Mouse (Mus musculus) E14TG2a.4 (cell line): ENCODE measurements around the gene Fdx1l.

ENCODE experiments used
- H3K27me3 ChIP-seq: 2 replicates; pipeline ENCODE4 v1.6.1; 2014; ENCODE audit warnings: low read length, control low read depth; ENCODE audit not compliant: insufficient read depth
- H3K36me3 ChIP-seq: 2 replicates; pipeline ENCODE4 v1.6.1; 2014; ENCODE audit warnings: low read length, control low read depth; ENCODE audit not compliant: insufficient read depth
- H3K4me1 ChIP-seq: replicated peaks from 2 replicates; pipeline ENCODE4 v1.6.1; 2014; ENCODE audit warnings: low read depth, low read length, control low read depth
- H3K4me3 ChIP-seq: replicated peaks from 2 replicates; pipeline ENCODE4 v1.5.1; 2014; ENCODE audit warnings: mild to moderate bottlenecking, low read length
- H3K9me3 ChIP-seq: 2 replicates; pipeline ENCODE4 v1.6.1; 2014; ENCODE audit warnings: low read length, control low read depth
- CTCF ChIP-seq: conservative IDR thresholded peaks from 2 replicates; pipeline ENCODE4 v1.5.1; 2014; ENCODE audit warnings: low read length
- NANOG ChIP-seq: IDR thresholded peaks from 2 replicates; pipeline ENCODE4 v1.6.1; 2014; ENCODE audit warnings: borderline replicate concordance, low read length, mixed read lengths
- POU5F1 ChIP-seq: IDR thresholded peaks from 2 replicates; pipeline ENCODE4 v1.6.1; 2014; ENCODE audit warnings: low read length, borderline replicate concordance

The Fdx1l gene

GRCm38 (mm10) chr9:21073044-21073840, at the start of gene Fdx1l, which contains the start of gene Gm49373:
Gene Fdx1l, minus strand, starts transcription at chr9:21073614.
Gene Gm49373, minus strand, starts transcription at chr9:21073096.
- Histone ChIP-seq H3K27me3 (no peaks in the 10 kb centered on the region), H3K4me1 (peaks cover 38% of the 10 kb centered on the region), H3K36me3 (peaks cover 80% of the 10 kb centered on the region), H3K9me3 (no peaks in the 10 kb centered on the region), H3K4me3 (peak within 1 kb of the TSS; percentile 98)
- no peak for TF ChIP-seq CTCF
- TF ChIP-seq POU5F1: no peak
- no peak for TF ChIP-seq NANOG

GRCm38 (mm10) chr9:21121483-21121882, 48.1 kb upstream of the Fdx1l start:
- Histone ChIP-seq H3K36me3 (peaks cover 45% of the 10 kb centered on the region), H3K9me3 (no peaks in the 10 kb centered on the region), H3K27me3 (no peaks in the 10 kb centered on the region), H3K4me3 (peak overlapping the region; percentile 77), H3K4me1 (peaks cover 38% of the 10 kb centered on the region)
- TF ChIP-seq POU5F1 (no peak), CTCF (no peak), NANOG (no peak)

- TF ChIP-seq POU5F1 (no peak), CTCF (no peak), NANOG (no peak)
- no peaks in the 10 kb centered on the region for H3K27me3 ChIP-seq
- no peaks in the 10 kb centered on the region for H3K9me3 ChIP-seq
- peaks cover 49% of the 10 kb centered on the region for H3K36me3 ChIP-seq
- no peak overlapping the region for H3K4me3 ChIP-seq
- H3K4me1 ChIP-seq: peaks cover 39% of the 10 kb centered on the region
Observed at GRCm38 (mm10) chr9:21117073-21117472, 43.7 kb upstream of the Fdx1l start.

- no peak for TF ChIP-seq POU5F1
- TF ChIP-seq CTCF: no peak
- TF ChIP-seq NANOG: no peak
- H3K4me3 ChIP-seq: no peak overlapping the region
- peaks cover 37% of the 10 kb centered on the region for H3K4me1 ChIP-seq
- H3K36me3 ChIP-seq: peaks cover 52% of the 10 kb centered on the region
- H3K27me3 ChIP-seq: no peaks in the 10 kb centered on the region
- no peaks in the 10 kb centered on the region for H3K9me3 ChIP-seq
Observed at GRCm38 (mm10) chr9:21115105-21115504, 41.7 kb upstream of the Fdx1l start.

GRCm38 (mm10) chr9:21114190-21114589, 40.8 kb upstream of the Fdx1l start:
- no peak for TF ChIP-seq POU5F1
- no peak for TF ChIP-seq NANOG
- no peak for TF ChIP-seq CTCF
- Histone ChIP-seq H3K9me3 (no peaks in the 10 kb centered on the region), H3K27me3 (no peaks in the 10 kb centered on the region), H3K4me1 (peaks cover 43% of the 10 kb centered on the region), H3K4me3 (no peak overlapping the region), H3K36me3 (peaks cover 53% of the 10 kb centered on the region)

- Histone ChIP-seq H3K4me3 (no peak overlapping the region), H3K4me1 (peaks cover 48% of the 10 kb centered on the region), H3K27me3 (no peaks in the 10 kb centered on the region), H3K36me3 (peaks cover 58% of the 10 kb centered on the region), H3K9me3 (no peaks in the 10 kb centered on the region)
- no peak for TF ChIP-seq CTCF
- TF ChIP-seq NANOG: no peak
- TF ChIP-seq POU5F1: no peak
Observed at GRCm38 (mm10) chr9:21113751-21114150, 40.3 kb upstream of the Fdx1l start.

- peak overlapping the region; percentile 58 for H3K4me3 ChIP-seq
- H3K9me3 ChIP-seq: no peaks in the 10 kb centered on the region
- TF ChIP-seq NANOG: no peak
- no peak for TF ChIP-seq CTCF
- no peak for TF ChIP-seq POU5F1
- peaks cover 72% of the 10 kb centered on the region for H3K4me1 ChIP-seq
- H3K36me3 ChIP-seq: peaks cover 65% of the 10 kb centered on the region
- no peaks in the 10 kb centered on the region for H3K27me3 ChIP-seq
Observed at GRCm38 (mm10) chr9:21107607-21108237, 34.3 kb upstream of the Fdx1l start.

GRCm38 (mm10) chr9:21105760-21106564, 32.5 kb upstream of the Fdx1l start:
- no peak for TF ChIP-seq NANOG
- no peak for TF ChIP-seq CTCF
- peaks cover 73% of the 10 kb centered on the region for H3K36me3 ChIP-seq
- H3K4me1 ChIP-seq: peaks cover 76% of the 10 kb centered on the region
- H3K9me3 ChIP-seq: no peaks in the 10 kb centered on the region
- no peak overlapping the region for H3K4me3 ChIP-seq
- no peaks in the 10 kb centered on the region for H3K27me3 ChIP-seq

- Histone ChIP-seq H3K4me3 (no peak overlapping the region), H3K9me3 (no peaks in the 10 kb centered on the region), H3K36me3 (peaks cover 66% of the 10 kb centered on the region), H3K4me1 (peaks cover 76% of the 10 kb centered on the region), H3K27me3 (no peaks in the 10 kb centered on the region)
- TF ChIP-seq CTCF (no peak), NANOG (no peak), POU5F1 (no peak)
Observed at GRCm38 (mm10) chr9:21104814-21105213, 31.4 kb upstream of the Fdx1l start.
